Mouse (Mus musculus): ENCODE results near the gene Rassf3. TPM values are rescaled to one million over a fixed set of nuclear protein-coding genes. Genes with fewer than 3 reads are reported as not detected.

Gene Rassf3
- 10 to 100 TPM; 37.5 to 38.2 TPM for total RNA-seq (2021)
- long read RNA-seq, experiment 1, transcript Rassf3-201 (5 exons, 3,522 nt): major isoform, 38 of 46 reads
- long read RNA-seq, experiment 1, partial matches to known transcripts: 1 of 46 reads
- long read RNA-seq, experiment 1, other reads (novel, unspliced or antisense): 7 of 46 reads
- long read RNA-seq, experiment 2, transcript Rassf3-201 (5 exons, 3,522 nt): major isoform, 11 of 17 reads
- long read RNA-seq, experiment 2, partial matches to known transcripts: 0 of 17 reads
- long read RNA-seq, experiment 2, other reads (novel, unspliced or antisense): 6 of 17 reads

DNA sequence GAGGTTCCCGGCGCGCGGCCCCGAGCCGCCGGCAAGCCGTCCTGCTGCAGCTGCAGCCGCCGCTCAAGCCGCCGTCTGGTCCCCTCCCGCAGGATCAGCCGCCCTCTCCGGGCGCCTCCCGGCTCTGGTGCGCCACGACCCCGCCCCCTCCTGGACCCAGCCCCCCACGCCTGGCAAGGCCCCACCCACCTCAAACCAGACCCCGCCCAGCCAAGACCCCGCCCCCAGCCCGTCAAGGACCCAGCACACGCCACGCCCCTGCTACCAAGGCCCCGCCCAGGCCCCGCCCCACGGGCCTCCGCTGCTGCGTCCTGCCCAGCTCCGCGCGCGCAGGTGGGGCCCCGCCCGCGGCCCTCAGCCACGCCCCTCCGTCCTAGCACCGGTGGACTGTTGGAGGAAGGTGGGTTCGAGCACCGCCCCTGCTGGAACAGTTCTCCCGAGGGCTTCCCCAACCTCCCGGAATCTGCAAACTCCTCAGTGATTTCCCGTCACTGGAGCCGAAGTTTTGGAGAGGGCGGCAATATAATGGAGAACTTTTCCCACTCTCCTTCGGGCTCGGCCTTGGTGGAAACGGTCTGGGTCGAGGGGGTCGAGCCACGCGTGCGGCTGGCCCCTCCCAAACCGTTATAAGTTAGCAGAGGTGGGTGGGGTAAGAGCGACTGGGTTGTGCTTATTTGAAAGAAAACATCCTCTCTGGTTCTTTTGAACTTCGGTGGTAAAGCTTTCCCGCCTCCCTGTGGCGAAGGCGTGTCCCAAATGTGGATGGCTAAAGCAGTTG, at the start of gene Rassf3:
Gene Rassf3 (minus strand): TSS at position 158 of the 778 bp plus-strand sequence.
- peak; percentile 97 to 99 for DNase-seq

DNA sequence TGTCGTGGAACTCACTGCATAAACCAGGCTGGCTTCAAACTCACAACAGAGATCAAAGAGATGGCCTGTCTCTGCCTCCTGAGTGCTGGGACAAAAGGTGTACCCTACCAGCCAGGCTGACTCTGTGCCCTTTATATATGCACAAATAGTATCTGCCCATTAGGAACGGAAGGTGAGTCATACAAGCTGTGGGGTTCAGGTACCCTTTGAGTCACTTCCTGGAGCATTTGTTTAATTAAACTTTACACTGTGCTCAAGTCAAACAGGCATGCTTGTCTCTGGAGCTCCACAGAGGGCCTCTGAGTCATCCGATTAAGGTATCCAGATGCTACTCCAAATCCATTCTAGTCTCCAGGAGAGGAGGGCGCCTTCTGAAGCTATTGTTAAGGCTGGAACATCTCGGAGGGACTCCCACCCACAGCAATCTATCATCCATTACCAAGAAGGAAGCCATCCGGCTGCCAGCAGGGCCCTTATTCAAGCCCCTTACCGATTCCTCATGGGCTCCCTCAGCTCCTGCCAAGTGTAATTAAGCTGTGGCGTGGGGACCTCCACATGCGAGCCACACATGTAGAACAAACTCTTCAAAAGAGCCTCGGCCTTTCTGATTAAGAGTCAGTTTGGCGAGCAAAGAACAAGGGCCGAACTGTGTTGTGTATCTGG, 44.9 kb upstream of the Rassf3 start:
- DNase-seq: no peak

DNA sequence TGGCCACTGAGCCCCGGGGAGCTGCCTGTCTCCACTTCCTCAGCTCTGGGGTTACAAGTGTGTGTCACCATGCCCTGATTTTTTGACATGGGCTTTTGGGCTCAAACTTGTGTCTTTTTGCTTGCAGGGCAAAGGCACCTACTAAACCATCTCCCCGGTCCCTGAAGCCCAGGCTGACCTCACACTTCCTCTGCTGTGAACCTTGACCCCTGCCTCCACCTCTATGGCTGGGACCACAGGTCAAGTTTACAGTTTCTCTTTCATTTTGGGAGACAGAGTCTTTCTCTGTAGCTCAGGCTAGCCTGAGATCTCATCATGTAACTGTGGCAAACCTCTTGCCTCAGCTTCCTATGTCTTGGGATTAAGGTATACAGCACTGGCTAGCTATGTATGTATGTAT, 43.6 kb upstream of the Rassf3 start:
- no peak for DNase-seq

DNA sequence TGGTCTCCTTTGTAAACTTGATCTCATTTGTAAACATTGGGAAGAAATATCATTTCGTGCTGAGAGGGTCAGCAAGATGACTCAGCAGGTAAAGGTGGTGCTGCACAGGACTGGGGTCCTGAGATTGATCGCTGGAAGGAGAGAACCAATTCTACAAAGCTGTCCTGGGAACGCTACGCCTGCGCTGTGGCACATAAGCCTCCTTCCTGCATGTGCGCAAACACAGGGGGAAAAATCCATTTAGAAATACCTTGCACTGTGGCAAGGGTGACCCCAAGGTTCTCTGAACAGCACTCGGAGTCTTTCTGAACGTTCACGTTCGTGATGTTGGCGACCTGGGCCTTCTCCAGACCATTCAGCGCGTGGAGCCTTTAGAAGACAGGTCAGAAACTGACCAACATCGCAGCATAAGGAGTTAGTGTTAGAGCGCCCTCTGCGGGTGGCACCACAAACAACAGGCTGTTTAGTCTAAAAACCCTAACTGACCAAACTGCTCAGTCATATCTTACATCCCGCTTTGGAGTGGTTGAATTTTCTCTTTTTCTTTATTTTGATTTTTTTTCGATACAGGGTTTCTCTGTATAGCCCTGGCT, 40.0 kb upstream of the Rassf3 start:
- peak; percentile 89 for DNase-seq

DNA sequence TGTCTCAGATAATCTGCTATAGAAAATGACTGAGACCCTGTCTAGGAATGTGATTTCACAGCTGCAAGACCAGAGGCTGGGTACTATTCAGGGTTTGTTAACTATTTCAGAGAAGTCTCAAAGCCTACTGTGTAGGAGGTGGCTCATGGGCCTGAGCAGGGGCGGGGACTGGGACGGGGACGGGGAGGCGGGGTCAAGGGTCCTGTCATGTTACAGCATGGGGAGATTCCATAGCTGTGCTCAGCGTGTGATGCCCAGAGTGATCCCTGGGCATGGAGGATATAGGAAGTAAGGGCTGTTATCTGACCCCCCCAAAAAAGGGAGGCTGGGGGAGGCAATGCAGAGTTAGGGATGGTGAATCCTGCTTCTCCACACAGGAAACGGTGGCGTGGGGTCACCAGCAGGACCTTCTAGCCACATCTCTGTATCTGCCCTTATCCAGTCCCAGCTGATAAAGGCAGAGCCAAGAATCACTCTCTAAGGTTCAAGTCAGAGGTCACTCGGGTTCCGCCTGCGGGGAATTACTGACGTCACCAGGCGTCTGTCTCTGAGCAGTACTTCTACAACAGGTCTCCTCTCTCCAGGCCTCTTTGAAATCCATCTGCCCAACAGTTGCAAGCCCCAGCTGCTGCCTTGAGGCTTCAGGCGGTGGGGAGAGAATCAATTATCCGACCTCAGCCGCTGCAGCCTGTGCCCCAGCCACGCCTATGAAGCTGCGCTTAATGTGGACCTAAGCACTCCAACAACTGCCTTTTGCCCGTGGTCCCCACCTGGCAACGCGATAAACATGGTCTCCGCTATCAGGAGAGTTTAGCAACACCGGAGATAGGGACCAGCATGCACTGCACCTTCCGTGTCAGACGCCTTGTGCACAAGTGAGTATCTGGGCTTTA, 33.9 kb upstream of the Rassf3 start:
- DNase-seq: peak; percentile 33 to 43

DNA sequence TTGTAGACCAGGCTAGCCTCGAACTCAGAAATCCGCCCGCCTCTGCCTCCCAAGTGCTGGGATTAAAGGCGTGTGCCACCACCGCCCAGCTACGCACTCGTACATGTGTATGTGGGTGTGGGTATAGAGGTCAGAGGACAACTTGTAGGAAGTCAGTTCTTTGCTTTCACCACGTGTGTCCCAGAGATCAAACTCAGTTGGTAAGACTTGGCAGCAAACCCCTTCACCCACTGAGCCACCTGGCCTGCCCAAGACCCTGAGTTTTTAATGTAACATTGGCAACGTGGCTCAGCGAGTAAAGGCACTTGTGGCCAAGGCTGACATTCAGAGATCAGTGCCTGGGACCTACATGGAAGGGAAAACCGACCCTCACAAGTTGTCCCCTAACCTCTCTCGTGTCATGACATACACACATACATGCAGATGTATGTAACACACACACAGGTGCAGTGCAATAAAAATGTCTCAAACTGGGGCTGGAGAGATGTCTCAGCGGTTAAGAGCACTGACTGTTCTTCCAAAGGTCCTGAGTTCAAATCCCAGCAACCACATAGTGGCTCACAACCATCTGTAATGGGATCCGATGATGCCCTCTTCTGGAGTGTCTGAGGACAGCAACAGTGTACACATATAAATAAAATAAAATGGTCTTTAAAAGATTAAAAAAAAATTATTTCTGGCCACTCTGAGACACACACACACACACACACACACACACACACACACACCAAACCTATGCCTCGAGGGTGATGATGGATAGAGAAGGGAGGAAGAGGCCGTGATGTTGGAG, 31.8 kb upstream of the Rassf3 start:
- no peak for DNase-seq

DNA sequence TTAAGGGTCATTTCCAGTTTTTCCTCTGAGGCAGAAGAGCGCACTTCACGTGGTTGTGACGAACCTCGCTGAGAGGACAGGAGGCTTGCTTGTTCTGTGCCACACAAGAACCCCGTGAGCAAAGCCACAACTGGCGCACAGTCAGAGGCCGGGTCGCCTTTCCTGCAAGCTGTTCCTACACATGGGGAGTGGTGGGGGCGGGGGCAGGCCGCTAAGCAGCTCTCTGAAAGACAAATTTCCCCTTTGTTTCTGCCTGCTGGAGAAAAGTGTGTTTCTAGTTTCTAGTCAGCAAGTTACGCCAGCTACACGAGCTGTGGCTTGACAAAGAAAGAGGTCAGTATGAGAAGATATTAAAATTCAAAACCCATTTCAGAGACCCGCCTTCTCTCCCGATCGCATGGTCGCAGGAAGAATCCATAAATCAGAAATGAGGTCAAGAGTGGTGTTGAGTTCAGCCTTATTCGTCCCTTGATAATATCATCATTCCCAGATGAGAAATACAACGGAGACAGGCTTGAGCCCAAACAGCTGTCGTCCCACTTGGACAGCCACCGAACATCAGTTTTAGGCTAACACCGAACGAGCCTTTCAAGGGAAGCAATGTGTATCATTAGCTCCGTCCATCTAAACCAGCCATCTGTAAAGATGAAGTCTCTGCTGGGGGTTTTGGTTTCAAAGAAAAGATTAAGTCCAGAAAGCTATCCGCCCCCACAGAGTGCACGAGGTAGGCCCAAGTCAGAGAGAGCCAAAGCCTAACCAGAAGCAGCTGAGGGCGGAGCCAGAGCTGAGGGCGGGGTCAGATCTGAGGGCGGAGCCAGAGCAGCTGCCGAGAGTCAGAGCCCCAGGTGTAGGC, 30.8 kb upstream of the Rassf3 start:
- DNase-seq: peak; percentile 39 to 72

DNA sequence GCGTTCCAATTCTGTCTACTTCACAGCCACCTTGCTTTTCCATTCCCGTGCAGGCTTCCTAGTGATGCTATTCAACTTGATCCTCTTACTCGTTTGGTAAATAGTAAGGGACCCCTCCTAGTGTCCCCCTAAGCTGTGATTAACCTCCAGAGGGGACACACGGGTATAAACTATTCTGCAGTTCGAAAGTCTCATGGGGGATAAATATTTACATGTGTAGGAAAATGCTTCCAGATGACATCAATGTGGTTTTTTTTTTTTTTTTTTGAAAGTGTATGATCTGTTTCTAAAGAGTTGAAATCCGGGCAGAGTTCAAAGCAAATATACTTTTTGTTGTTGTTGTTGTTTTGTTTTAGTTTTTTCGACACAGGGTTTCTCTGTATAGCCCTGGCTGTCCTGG, 29.8 kb upstream of the Rassf3 start:
- DNase-seq: no peak

DNA sequence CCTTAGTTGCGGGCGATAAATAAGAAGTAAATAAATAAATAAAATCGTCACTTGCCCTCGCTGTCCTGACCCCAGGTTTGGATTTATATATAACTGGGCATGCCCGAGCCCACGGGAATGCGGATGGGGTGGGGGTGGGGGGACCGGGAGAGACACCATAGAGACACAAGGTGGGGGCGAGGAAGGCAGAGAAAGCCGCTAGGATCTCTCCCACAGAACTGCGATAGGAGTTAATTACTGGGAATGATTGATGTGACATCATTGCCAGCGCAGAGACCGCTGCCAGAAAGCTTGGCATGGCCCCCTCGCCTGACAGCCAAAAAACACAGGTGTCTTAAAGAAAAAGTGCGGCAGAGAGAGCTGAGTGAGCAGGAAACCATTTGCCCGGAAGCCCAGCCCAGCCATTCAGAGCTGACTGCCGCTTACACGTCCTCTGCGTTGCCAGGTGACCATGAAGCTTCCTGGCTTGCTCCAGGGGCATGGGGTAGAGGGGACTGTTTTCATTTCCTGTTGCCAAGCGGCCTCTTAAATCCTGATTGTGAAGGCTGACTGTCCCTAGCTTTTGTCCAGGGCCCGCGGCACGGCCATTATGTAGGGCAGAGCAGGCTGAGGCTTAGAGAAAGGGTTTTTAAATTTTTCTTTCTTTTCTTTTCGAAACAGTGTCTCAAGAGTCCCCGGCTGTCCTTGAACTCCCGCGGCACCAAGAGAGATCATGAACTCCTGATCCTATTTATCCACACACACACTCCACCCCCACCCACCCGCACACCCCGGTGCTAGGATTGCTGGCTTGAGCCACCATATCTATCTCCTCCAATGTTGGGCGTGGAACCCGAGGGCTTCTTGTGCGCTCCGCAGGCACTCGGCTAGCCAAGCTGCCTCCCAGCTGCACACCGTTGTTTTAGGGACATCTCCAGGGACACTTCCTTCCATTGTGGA, 29.1 kb upstream of the Rassf3 start:
- peak; percentile 86 for DNase-seq

DNA sequence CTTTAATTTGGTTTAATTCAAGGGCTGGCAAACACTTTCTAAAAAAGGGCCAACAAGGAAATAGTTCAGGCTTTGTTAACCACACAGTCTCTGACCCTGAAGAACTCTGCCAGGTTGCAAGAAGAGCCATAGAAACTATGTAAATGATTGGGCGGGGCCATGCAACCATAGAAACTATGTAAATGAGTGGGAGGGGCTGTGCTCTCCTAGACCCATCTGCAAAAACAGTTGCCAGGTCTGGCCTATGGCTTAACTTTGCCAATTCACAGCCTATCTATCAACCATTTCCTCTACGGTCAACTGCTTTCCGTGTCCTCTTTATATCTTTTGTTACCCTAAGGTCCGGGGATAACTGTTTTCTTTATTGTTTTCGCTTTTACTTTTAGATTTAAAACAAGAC, 25.0 kb upstream of the Rassf3 start:
- no peak for DNase-seq

DNA sequence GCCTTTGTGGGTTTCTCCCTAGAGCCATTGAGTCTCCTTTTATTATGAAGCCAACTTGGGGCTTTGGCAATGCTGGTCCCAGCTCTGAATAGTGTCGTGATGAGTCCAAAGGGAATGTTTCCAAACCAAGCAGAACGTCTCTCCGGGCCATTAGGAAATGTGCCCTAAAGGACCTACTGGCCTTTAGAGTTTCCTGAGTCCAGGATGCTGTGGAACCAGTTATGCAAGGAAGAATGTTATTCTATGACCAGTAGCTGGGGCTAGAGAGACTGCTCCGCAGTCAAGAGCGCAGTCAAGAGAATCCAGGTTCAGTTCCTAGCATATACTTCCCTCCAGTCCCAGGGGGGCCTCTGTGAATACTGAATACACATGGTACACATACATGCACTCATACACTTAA, 23.9 kb upstream of the Rassf3 start:
- DNase-seq: no peak

DNA sequence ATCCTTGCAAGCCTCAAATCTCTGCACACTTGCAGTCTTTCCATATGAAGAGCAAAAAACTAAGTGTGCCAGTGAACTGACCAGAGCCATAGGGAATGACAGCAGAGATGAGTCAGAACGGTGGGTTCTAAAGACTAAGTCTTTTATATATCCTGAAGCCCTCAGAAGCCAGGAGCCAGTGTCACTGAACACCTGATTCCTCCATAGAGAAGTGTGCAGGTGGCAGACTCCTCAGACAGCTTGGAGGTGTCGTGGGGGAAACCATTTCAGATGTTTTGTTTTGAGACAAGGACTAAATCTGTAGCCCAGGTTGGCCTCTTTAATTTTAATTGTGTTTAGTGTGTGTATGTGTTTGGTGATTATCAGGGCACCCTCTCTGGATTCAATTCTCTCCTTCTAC, 22.9 kb upstream of the Rassf3 start:
- DNase-seq: no peak

DNA sequence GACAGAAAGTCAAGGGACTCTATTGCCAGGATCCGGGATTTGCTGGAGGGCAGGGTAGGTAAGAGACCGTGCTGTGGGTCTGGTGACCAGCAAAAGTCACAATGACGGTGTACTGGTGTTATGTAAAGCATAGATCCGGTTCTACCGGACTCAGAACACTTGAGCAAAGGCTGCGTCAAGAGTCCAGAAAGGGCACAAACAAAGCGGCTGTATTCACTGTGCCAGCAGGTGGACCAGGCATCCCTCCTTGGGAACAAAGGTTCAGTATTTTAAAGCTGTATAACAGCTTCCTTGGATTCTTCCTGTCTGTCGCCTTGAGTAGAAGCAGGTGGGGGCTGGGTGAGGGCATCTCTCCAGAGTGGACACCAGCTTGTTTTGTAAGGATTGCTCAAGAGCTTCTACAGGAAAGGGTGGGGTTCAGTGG, 22.3 kb upstream of the Rassf3 start:
- DNase-seq: peak; percentile 27 to 65

DNA sequence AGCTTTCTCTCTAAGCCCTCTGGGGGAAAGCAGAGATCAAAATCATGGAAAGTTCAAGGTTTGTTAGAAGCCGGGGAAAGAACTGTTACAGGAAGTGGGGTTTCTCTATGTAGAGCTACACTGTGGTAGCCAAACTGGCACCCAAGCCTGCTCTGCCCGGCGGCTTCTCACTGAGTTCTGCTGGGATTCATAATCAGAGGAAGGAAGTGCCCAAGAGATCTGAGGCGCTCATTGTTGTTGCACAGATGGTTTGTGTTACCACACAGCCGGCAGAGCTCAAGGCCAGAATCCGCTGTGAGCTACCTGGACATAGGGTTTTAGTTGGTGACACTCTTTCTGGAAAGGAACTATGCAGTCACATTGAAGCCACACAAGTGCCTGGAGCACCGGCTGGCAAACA, 21.8 kb upstream of the Rassf3 start:
- no peak for DNase-seq

DNA sequence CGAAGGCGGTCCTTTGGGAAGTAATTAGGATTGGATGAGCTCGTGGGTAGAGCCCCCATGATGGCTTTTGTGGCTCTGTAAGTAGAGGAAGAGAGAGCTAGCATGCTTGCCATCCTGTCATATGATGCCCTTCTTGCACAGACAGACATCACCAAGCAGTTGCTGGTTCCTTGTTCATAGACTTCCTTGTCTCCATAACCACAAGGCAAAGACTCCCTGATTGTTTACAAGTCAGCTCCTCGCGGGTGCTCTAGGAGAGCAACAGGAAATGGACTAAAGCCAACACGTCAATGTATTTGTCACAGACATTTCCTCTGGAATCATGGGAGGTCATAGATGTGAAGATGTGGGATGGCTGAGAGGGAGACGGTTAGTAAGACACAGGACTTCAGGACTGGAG, 20.5 kb upstream of the Rassf3 start:
- no peak for DNase-seq

DNA sequence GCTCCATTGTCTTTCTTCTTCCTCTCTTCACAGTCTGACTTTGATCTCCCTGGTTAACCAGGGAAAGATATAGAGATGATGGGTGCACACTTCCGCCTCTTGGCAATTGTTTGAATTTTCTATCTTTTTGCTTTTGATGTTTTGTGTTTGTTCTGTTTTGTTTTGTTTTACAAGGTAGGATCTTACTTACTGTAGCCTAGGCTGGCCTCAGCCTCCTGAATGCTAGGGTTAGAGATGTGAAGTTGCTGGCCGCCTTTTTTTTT, 17.9 kb upstream of the Rassf3 start:
- no peak for DNase-seq

DNA sequence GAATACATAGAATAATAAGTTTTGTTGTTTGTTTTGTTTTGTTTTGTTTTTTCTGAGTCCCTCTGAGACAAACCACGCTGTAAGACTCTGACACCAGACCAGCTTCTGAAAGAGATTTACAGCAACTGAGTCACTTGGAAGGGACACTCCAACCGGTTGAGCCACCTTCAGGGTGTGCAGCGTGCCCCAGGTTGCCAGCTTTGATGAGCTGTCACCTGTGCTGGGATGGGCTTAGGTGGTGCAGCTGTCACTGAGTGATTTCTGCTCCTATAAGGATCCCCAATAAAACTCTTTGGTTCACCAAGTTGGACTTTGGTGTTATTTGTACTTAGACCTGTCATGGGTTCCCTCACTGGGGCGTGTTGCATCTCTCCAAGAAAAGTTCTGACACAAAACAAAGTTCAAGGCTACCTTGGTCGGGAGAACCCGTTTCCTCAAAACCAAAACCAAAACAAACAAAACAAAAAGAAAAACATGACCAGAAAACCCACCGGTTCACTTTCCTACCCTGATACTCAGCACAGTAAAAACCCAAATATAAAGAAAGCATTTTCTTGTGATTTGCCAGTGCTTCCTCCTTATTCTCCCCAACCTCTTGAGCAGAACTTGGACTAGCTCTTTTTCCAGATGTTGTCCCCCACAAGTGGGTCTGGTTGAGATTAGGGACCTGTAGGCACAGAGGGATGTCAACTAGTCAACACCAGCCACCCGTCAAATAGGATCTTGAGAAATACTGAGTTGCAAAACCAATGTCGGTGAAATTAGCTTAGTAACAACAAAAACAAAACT, 17.4 kb upstream of the Rassf3 start:
- no peak for DNase-seq

All from adrenal gland, postnatal 36 days (tissue).